Mouse (Mus musculus) cerebellum, postnatal 25 days (tissue): Measurements from ENCODE around the gene Uhrf1.
A peak's percentile ranks its signal among the peaks of the same experiment; 100 is the strongest.

Experiments
- DNase-seq, 2 experiments: peaks; one replicate each; pipeline ENCODE4 v3.0.0; 2021; ENCODE audit warnings: mixed read lengths in 2 of 2

Gene Uhrf1

GRCm38 (mm10) chr17:56302363-56302996, 641 bp upstream of the Uhrf1 start:
- DNase-seq: no peak

GRCm38 (mm10) chr17:56303847-56304586, 896 bp downstream of the Uhrf1 start:
- peak; percentile 93 to 96 for DNase-seq

GRCm38 (mm10) chr17:56304718-56305117, 1.6 kb downstream of the Uhrf1 start:
- DNase-seq: no peak

- DNase-seq: no peak
These were observed 2.0 kb downstream of the Uhrf1 start for GRCm38 (mm10) chr17:56305156-56305555.

- peak in 1 of 2 experiments; percentile 44 for DNase-seq
These were observed 2.7 kb downstream of the Uhrf1 start for GRCm38 (mm10) chr17:56305826-56306225.

- DNase-seq: no peak
These were observed 5.0 kb downstream of the Uhrf1 start for GRCm38 (mm10) chr17:56308088-56308487.

- no peak for DNase-seq
These were observed 6.2 kb downstream of the Uhrf1 start for GRCm38 (mm10) chr17:56309191-56309945.

GRCm38 (mm10) chr17:56324419-56324818, 21.3 kb downstream of the Uhrf1 start:
- no peak for DNase-seq

GRCm38 (mm10) chr17:56325450-56326152, 22.5 kb downstream of the Uhrf1 start, which contains the start of gene Kdm4b:
TSS of gene Kdm4b (plus strand) at chr17:56326062.
- DNase-seq: peak; percentile 98 to 100

- peak in 1 of 2 experiments; percentile 38 for DNase-seq
These were observed 23.3 kb downstream of the Uhrf1 start for GRCm38 (mm10) chr17:56326153-56327147.

- no peak for DNase-seq
These were observed 26.1 kb downstream of the Uhrf1 start for GRCm38 (mm10) chr17:56329267-56329666.

- DNase-seq: no peak
These were observed 27.2 kb downstream of the Uhrf1 start for GRCm38 (mm10) chr17:56330345-56330744.

GRCm38 (mm10) chr17:56331256-56331655, 28.1 kb downstream of the Uhrf1 start:
- peak in 1 of 2 experiments; percentile 16 for DNase-seq

- DNase-seq: peak; percentile 34 to 65
These were observed 29.9 kb downstream of the Uhrf1 start for GRCm38 (mm10) chr17:56332987-56333386.

GRCm38 (mm10) chr17:56337190-56337589, 34.1 kb downstream of the Uhrf1 start:
- peak; percentile 74 to 77 for DNase-seq

GRCm38 (mm10) chr17:56337791-56338190, 34.7 kb downstream of the Uhrf1 start:
- peak; percentile 2 to 7 for DNase-seq

- DNase-seq: peak; percentile 32 to 58
These were observed 35.8 kb downstream of the Uhrf1 start for GRCm38 (mm10) chr17:56338909-56339308.

- DNase-seq: peak; percentile 75 to 77
These were observed 37.6 kb downstream of the Uhrf1 start for GRCm38 (mm10) chr17:56340717-56341116.

- no peak for DNase-seq
These were observed 40.3 kb downstream of the Uhrf1 start for GRCm38 (mm10) chr17:56343466-56343865.

GRCm38 (mm10) chr17:56345364-56345763, 42.2 kb downstream of the Uhrf1 start:
- DNase-seq: no peak

GRCm38 (mm10) chr17:56348128-56348527, 45.0 kb downstream of the Uhrf1 start:
- DNase-seq: no peak
